Mouse (Mus musculus) granulocyte monocyte progenitor cell, adult 5-6 weeks (primary cell): ENCODE data around the gene Thap8. TPM values are rescaled to one million over a fixed set of nuclear protein-coding genes. Genes with fewer than 3 reads are reported as not detected.

Source experiments
- ATAC-seq: replicated peaks from 2 replicates; pipeline ENCODE4 v1.8.0; 2016; ENCODE audit warnings: mild to moderate bottlenecking, moderate TSS enrichment, inconsistent platforms; ENCODE audit not compliant: poor library complexity, severe bottlenecking
- total RNA-seq, 2 experiments: library from RNA; stranded (forward) in 1 of 2; stranded (reverse) in 1 of 2; fragments of 200-712, 200-1000 nt in 1 of 2; fragments of >200 nt in 1 of 2; fragmentation: Nextera tagmentation in 1 of 2; gene quantifications; 2 replicates each; pipeline ENCODE4 v1.2.3; 2014 to 2017

The Thap8 gene
- total RNA-seq, 2 experiments from 2014 or later = 0.57 TPM; not detected in 1

GRCm38 (mm10) chr7:30313666-30314320, 33.9 kb downstream of the Thap8 start:
- no peak for ATAC-seq

GRCm38 (mm10) chr7:30314721-30315155, 34.8 kb downstream of the Thap8 start, which contains the start of gene Syne4:
Syne4 (plus strand) TSS chr7:30314807.
- no peak for ATAC-seq

- ATAC-seq = no peak
These were observed 36.0 kb downstream of the Thap8 start for GRCm38 (mm10) chr7:30315559-30316529.

GRCm38 (mm10) chr7:30318142-30318541, 38.2 kb downstream of the Thap8 start:
- ATAC-seq = no peak

- no peak for ATAC-seq
These were observed 41.1 kb downstream of the Thap8 start for GRCm38 (mm10) chr7:30320946-30321345.

- peak; percentile 42 for ATAC-seq
These were observed 41.8 kb downstream of the Thap8 start, which contains the start of gene E130208F15Rik for GRCm38 (mm10) chr7:30321539-30322284. E130208F15Rik (plus strand) TSS chr7:30321740.

- peak; percentile 90 for ATAC-seq
These were observed 42.4 kb downstream of the Thap8 start for GRCm38 (mm10) chr7:30322285-30322667.

- ATAC-seq = no peak
These were observed 43.0 kb downstream of the Thap8 start for GRCm38 (mm10) chr7:30322865-30323264.

GRCm38 (mm10) chr7:30323795-30324194, 43.9 kb downstream of the Thap8 start, which contains the start of gene Sdhaf1:
Sdhaf1 (minus strand) TSS chr7:30323895.
- no peak for ATAC-seq

GRCm38 (mm10) chr7:30324300-30324944, 44.5 kb downstream of the Thap8 start:
- ATAC-seq = no peak

GRCm38 (mm10) chr7:30325364-30325763, 45.5 kb downstream of the Thap8 start:
- ATAC-seq = peak; percentile 74

- no peak for ATAC-seq
These were observed 46.5 kb downstream of the Thap8 start for GRCm38 (mm10) chr7:30326427-30326826.

- ATAC-seq = no peak
These were observed 47.2 kb downstream of the Thap8 start for GRCm38 (mm10) chr7:30327140-30327539.

GRCm38 (mm10) chr7:30328379-30328778, 48.5 kb downstream of the Thap8 start:
- no peak for ATAC-seq

GRCm38 (mm10) chr7:30331887-30332286, 52.0 kb downstream of the Thap8 start:
- peak; percentile 90 for ATAC-seq

- no peak for ATAC-seq
These were observed 52.8 kb downstream of the Thap8 start for GRCm38 (mm10) chr7:30332622-30333259.

- no peak for ATAC-seq
These were observed 53.5 kb downstream of the Thap8 start for GRCm38 (mm10) chr7:30333436-30333835.

GRCm38 (mm10) chr7:30334563-30334962, 54.7 kb downstream of the Thap8 start:
- no peak for ATAC-seq

GRCm38 (mm10) chr7:30335688-30336087, 55.8 kb downstream of the Thap8 start:
- no peak for ATAC-seq
